ENCODE assay signal across 25 mouse cellular contexts in genomic region chr6:56012384-56012783, GRCm38 (mm10). TPM values are rescaled to one million over a fixed set of nuclear protein-coding genes. Genes with fewer than 3 reads are reported as not detected.
DNase-seq lines count a peak whose midpoint lies in the region; ATAC-seq and TF ChIP-seq lines count a peak whose summit lies in the region.
"Had no signal": no experiment of that assay in that cellular context is flagged by ENCODE, and none has a peak within 500 bp of the region (broad histone marks: within the 10 kb centered on the region; RNA-seq: fewer than 3 reads in every experiment).

No protein-coding gene starts in this region.

- H3K4me1 ChIP-seq in forebrain, embryonic 14.5 days (ENCODE audit: control insufficient read depth, insufficient read depth, low read length) = peaks cover 4% of the 10 kb centered on the region; the same call in 1 of the 2 replicates
- H3K4me1 ChIP-seq in forebrain, embryonic 11.5 days (replicated peaks; ENCODE audit: control insufficient read depth, insufficient read depth, low read length) = no peaks in the 10 kb centered on the region
- peaks cover 5% of the 10 kb centered on the region; the same call in 1 of the 2 replicates for H3K4me1 ChIP-seq in forebrain, embryonic 16.5 days (replicated peaks; ENCODE audit: control insufficient read depth, insufficient read depth, low read length)
- H3K4me1 ChIP-seq: embryonic facial prominence, embryonic 15.5 days; liver, embryonic 13.5 days had no signal

- H3K27ac ChIP-seq in forebrain, embryonic 14.5 days (ENCODE audit: low read depth, low read length) = no peak overlapping the region; the same call in 1 of the 2 replicates
- H3K27ac ChIP-seq in forebrain, embryonic 11.5 days (ENCODE audit: low read depth, low read length) = no peak overlapping the region
- H3K27ac ChIP-seq in layer of hippocampus, adult 2 months = no peak overlapping the region
- H3K27ac ChIP-seq in forebrain, embryonic 16.5 days (ENCODE audit: low read length) = 0 out of 2 replicates have a peak overlapping the region, but pooled peaks have one; percentile 31
- H3K27ac ChIP-seq: embryonic facial prominence, embryonic 15.5 days; gastrocnemius, adult 2 months; hindbrain, postnatal 0 days; liver, embryonic 13.5 days; stomach, postnatal 0 days had no signal

- WGBS in forebrain, embryonic 14.5 days = 59% methylated on average over 5 of the region's 5 CpGs
- WGBS in forebrain, embryonic 11.5 days = 83% methylated on average over 5 of the region's 5 CpGs
- WGBS in forebrain, embryonic 16.5 days = 50% methylated on average over 5 of the region's 5 CpGs

- no peak overlapping the region for H3K4me3 ChIP-seq in forebrain, embryonic 14.5 days (ENCODE audit: low read depth, low read length)
- H3K4me3 ChIP-seq in forebrain, embryonic 11.5 days (ENCODE audit: low read depth, low read length) = no peak overlapping the region
- H3K4me3 ChIP-seq in layer of hippocampus, adult 2 months = no peak overlapping the region
- H3K4me3 ChIP-seq in forebrain, embryonic 16.5 days (replicated peaks; ENCODE audit: low read length) = no peak overlapping the region
- H3K4me3 ChIP-seq: embryonic facial prominence, embryonic 15.5 days; gastrocnemius, adult 2 months; liver, embryonic 13.5 days had no signal

- no peaks in the 10 kb centered on the region for H3K27me3 ChIP-seq in forebrain, embryonic 14.5 days (replicated peaks; ENCODE audit: control insufficient read depth, insufficient read depth, low read length)
- no peaks in the 10 kb centered on the region for H3K27me3 ChIP-seq in forebrain, embryonic 11.5 days (ENCODE audit: control insufficient read depth, insufficient read depth, low read length)
- H3K27me3 ChIP-seq in forebrain, embryonic 16.5 days (replicated peaks; ENCODE audit: control insufficient read depth, insufficient read depth, low read length) = no peaks in the 10 kb centered on the region
- H3K27me3 ChIP-seq: embryonic facial prominence, embryonic 15.5 days; liver, embryonic 13.5 days had no signal

- H3K9ac ChIP-seq in forebrain, embryonic 14.5 days (ENCODE audit: low read length) = no peak overlapping the region
- H3K9ac ChIP-seq in forebrain, embryonic 11.5 days (ENCODE audit: low read length) = no peak overlapping the region
- H3K9ac ChIP-seq in forebrain, embryonic 16.5 days (replicated peaks; ENCODE audit: low read depth, low read length) = no peak overlapping the region
- H3K9ac ChIP-seq: embryonic facial prominence, embryonic 15.5 days; liver, embryonic 13.5 days had no signal

- no peak overlapping the region for H3K4me2 ChIP-seq in forebrain, embryonic 14.5 days (ENCODE audit: low read length)
- no peak overlapping the region for H3K4me2 ChIP-seq in forebrain, embryonic 11.5 days (ENCODE audit: low read depth, low read length, severe bottlenecking)
- H3K4me2 ChIP-seq in forebrain, embryonic 16.5 days (ENCODE audit: low read length) = no peak overlapping the region
- H3K4me2 ChIP-seq: embryonic facial prominence, embryonic 15.5 days; heart, embryonic 11.5 days; liver, embryonic 13.5 days; midbrain, embryonic 11.5 days had no signal

- no peaks in the 10 kb centered on the region for H3K36me3 ChIP-seq in forebrain, embryonic 14.5 days (ENCODE audit: control insufficient read depth, insufficient read depth, low read length)
- H3K36me3 ChIP-seq in forebrain, embryonic 11.5 days (ENCODE audit: control insufficient read depth, insufficient read depth, low read length) = no peaks in the 10 kb centered on the region
- no peaks in the 10 kb centered on the region for H3K36me3 ChIP-seq in forebrain, embryonic 16.5 days (ENCODE audit: control insufficient read depth, insufficient read depth)
- H3K36me3 ChIP-seq: embryonic facial prominence, embryonic 15.5 days; liver, embryonic 13.5 days had no signal

- DNase-seq in forebrain, embryonic 14.5 days (ENCODE audit: low spot score) = peak; percentile 49
- no peak for DNase-seq in forebrain, embryonic 11.5 days (ENCODE audit: low spot score)
- DNase-seq in layer of hippocampus, adult 2 months (ENCODE audit: low spot score in 2 of 2) = peak; percentile 29 to 53
- no peak for DNase-seq in layer of hippocampus, postnatal 25 days (ENCODE audit: extremely low spot score in 1 of 2, low spot score in 1 of 2)
- peak; percentile 63 for DNase-seq in brain, adult 2 months (ENCODE audit: low read depth, low spot score)
- DNase-seq: adrenal gland, postnatal 25 days; cerebellum, adult 2 months; gastrocnemius, adult 2 months; kidney, postnatal 25 days; liver, embryonic 13.5 days; lung, adult 2 months; lung, postnatal 14 days had no signal

- peak; percentile 65; the same call in 1 of the 2 replicates for ATAC-seq in forebrain, embryonic 14.5 days
- no peak for ATAC-seq in forebrain, embryonic 11.5 days (replicated peaks; ENCODE audit: low FRiP score)
- peak; percentile 68; the same call in 1 of the 2 replicates for ATAC-seq in forebrain, embryonic 16.5 days
- ATAC-seq in granulocyte monocyte progenitor cell, adult 5-6 weeks (replicated peaks; ENCODE audit: poor library complexity, severe bottlenecking) = no peak
- ATAC-seq: hindbrain, postnatal 0 days; intestine, postnatal 0 days had no signal

- TF ChIP-seq CTCF in layer of hippocampus, adult 2 months (conservative IDR thresholded peaks at IDR 0.05) = no peak

- H3K9me3 ChIP-seq in forebrain, embryonic 14.5 days (replicated peaks; ENCODE audit: control insufficient read depth, low read length) = no peaks in the 10 kb centered on the region
- no peaks in the 10 kb centered on the region for H3K9me3 ChIP-seq in forebrain, embryonic 11.5 days (ENCODE audit: control insufficient read depth, low read length)
- no peaks in the 10 kb centered on the region for H3K9me3 ChIP-seq in forebrain, embryonic 16.5 days (ENCODE audit: control insufficient read depth, low read length)
- H3K9me3 ChIP-seq: embryonic facial prominence, embryonic 15.5 days; liver, embryonic 13.5 days had no signal

RNA-seq across cellular contexts. Expression of gene Ppp1r17, which starts 4.9 kb away (rescaled TPM):
- 3.1 and 3.5 TPM in 2 replicates for polyA plus RNA-seq in forebrain, embryonic 14.5 days (2014; fragmentation: Nextera tagmentation; extraction: Ambion mirVana)
- polyA plus RNA-seq in forebrain, embryonic 11.5 days (2014; fragmentation: Nextera tagmentation; extraction: Ambion mirVana) = 4.1 and 4.4 TPM in 2 replicates
- not detected for total RNA-seq in layer of hippocampus, adult 2 months (2021)
- under 1 TPM; 0.54 to 0.89 TPM for total RNA-seq in layer of hippocampus, postnatal 25 days (2021)
- polyA plus RNA-seq in forebrain, embryonic 16.5 days (2015; fragmentation: Nextera tagmentation; extraction: Ambion mirVana) = 1.3 and 2.9 TPM in 2 replicates
- not detected in 2 replicates for total RNA-seq in granulocyte monocyte progenitor cell, adult 5-6 weeks (2014; fragmentation: Nextera tagmentation)
- not detected in 2 replicates for total RNA-seq in granulocyte monocyte progenitor cell, adult 5-6 weeks (2017)
- total RNA-seq: ES-E14; gastrocnemius, adult 2 months; hematopoietic stem cell, adult 5-6 weeks; megakaryocyte progenitor cell, adult 5-6 weeks had no signal
- polyA plus RNA-seq: embryonic facial prominence, embryonic 15.5 days; gonadal fat pad, adult 2 months; kidney, embryonic 14.5 days; liver, embryonic 13.5 days; lung, adult 2 months had no signal

Comparison
In these comparisons a context has a peak if more than half of its experiments do, and no peak if none do; other contexts are left out.
1. ATAC-seq: peak in forebrain, embryonic 14.5 days (single experiment) and forebrain, embryonic 16.5 days (single experiment); none in forebrain, embryonic 11.5 days (single experiment) and granulocyte monocyte progenitor cell, adult 5-6 weeks (single experiment).
2. DNase-seq: peak in forebrain, embryonic 14.5 days (single experiment), layer of hippocampus, adult 2 months (2 of 2) and brain, adult 2 months (single experiment); none in forebrain, embryonic 11.5 days (single experiment) and layer of hippocampus, postnatal 25 days (0 of 2).